Mouse (Mus musculus) liver, embryonic 15.5 days (tissue): ENCODE results near the gene Fancg. TPM values are rescaled to one million over a fixed set of nuclear protein-coding genes. Genes with fewer than 3 reads are reported as not detected.
A peak's percentile ranks its signal among the peaks of the same experiment; 100 is the strongest.

ENCODE experiments used
- ATAC-seq: fragments of 200-750 bp; cut with Nextera tagmentation; 2 replicates; pipeline ENCODE4 v1.8.0; 2017; ENCODE audit warnings: moderate number of reproducible peaks, mild to moderate bottlenecking, moderate library complexity; ENCODE audit not compliant: insufficient read depth
- H3K27ac ChIP-seq: fragments of 300-500 bp; sonication (generic); replicated peaks from 2 replicates; pipeline ENCODE4 v1.5.1; 2015; ENCODE audit warnings: mild to moderate bottlenecking, inconsistent platforms
- H3K27me3 ChIP-seq: fragments of 300-500 bp; sonication (generic); 2 replicates; pipeline ENCODE4 v1.6.1; 2015; ENCODE audit warnings: mild to moderate bottlenecking, inconsistent platforms
- H3K36me3 ChIP-seq: fragments of 300-500 bp; sonication (generic); replicated peaks from 2 replicates; pipeline ENCODE4 v1.6.1; 2015; ENCODE audit warnings: moderate library complexity, mild to moderate bottlenecking, inconsistent platforms
- H3K4me1 ChIP-seq: fragments of 300-500 bp; sonication (generic); replicated peaks from 2 replicates; pipeline ENCODE4 v1.6.1; 2015; ENCODE audit warnings: inconsistent platforms
- H3K4me2 ChIP-seq: fragments of 300-500 bp; sonication (generic); 2 replicates; pipeline ENCODE4 v1.6.1; 2015; ENCODE audit warnings: moderate library complexity, mild to moderate bottlenecking, inconsistent platforms
- H3K4me3 ChIP-seq: fragments of 300-500 bp; sonication (generic); replicated peaks from 2 replicates; pipeline ENCODE4 v1.5.1; 2015; ENCODE audit warnings: mild to moderate bottlenecking, inconsistent platforms
- H3K9ac ChIP-seq: fragments of 300-500 bp; sonication (generic); 2 replicates; pipeline ENCODE4 v1.6.1; 2015; ENCODE audit warnings: moderate library complexity, mild to moderate bottlenecking, inconsistent platforms
- H3K9me3 ChIP-seq: fragments of 300-500 bp; sonication (generic); replicated peaks from 2 replicates; pipeline ENCODE4 v1.6.1; 2016; ENCODE audit warnings: inconsistent platforms
- WGBS: fragments of 180-500 bp; shearing (Covaris S2); methylation state at CpG from one replicate; pipeline ENCODE4 v1.1.7; 2015; ENCODE audit warnings: mixed read lengths; ENCODE audit not compliant: insufficient replicate concordance; 5-methylcytosine and 5-hydroxymethylcytosine counted together
- polyA plus RNA-seq: library from polyadenylated mRNA; unstranded; fragments of >200 nt; fragmentation: Nextera tagmentation; extraction: Ambion mirVana; gene quantifications from 2 replicates; pipeline ENCODE4 v1.2.1, GENCODE M21; 2015

Gene Fancg
- 10.4 TPM in 2 replicates for polyA plus RNA-seq

DNA sequence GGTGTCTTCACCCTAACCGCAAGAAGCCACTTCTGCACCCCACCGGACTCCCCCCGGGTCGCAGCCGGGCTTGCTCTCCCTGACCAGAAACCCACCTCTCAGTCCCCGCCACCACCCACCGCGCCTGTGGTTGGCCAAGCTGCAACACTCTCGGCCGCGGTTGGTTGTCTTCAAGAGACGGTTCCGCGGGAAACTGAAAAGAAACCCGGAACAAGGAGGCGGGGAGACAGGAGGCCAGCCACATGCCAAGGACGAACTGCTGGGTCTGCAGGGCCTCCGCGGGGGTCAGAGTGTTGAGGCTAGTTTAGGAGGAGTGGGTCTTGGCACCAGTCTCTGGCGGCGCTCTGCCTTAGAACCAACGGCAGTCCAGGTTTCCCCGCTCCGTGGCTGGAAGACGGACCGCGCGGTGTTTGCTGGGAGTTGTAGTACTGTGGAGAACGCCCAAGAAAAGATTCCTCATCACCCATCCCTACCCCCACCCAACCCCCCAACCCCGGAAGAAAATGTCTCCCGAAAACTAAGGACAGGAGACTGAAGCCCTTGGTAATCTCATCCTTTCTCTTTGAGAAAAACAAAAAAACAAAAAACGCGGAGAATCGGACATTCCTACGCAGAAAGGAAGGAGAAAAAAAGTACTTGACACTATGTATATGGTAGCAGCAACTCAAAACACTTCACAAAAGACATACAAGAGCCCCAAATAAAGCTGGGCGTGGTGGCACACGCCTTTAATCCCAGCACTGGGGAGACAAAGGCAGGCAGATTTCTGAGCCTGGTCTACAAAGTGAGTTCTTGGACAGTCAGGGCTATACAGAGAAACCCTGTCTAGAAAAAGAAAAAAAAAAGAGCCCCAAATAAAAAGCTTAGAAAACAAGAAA is at the start of gene Fancg:
Gene Fancg (minus strand): TSS at position 346 of the 878 bp plus-strand sequence.
- H3K27ac ChIP-seq, result peak within 1 kb of the TSS; percentile 73

DNA sequence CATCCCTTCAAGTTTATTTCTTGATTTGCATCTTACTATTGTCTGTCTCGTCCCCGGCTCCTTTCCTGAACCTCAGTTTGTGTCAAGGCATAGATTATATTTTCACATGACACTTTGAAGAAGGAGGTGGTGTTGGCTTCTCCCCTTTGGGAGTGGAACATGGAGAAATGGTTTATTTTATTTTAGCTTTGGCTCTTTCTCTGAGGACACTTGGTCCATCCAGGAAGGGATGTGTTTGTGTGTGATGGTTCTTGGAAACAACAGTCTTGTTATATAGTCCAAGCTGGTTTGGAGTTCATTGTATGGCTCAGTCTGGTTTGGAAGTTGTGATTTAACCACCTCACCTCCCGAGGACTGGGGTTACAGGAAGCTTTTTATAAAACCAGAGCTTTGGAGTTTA is 49.4 kb upstream of the Fancg start:
- peaks cover 13% of the 10 kb centered on the region for H3K4me1 ChIP-seq
- H3K27me3 ChIP-seq, result peaks cover 54% of the 10 kb centered on the region
- no peak overlapping the region for H3K9ac ChIP-seq
- H3K4me2 ChIP-seq, result peak overlapping the region; percentile 98
- H3K36me3 ChIP-seq, result no peaks in the 10 kb centered on the region
- ATAC-seq, result no peak
- 21% methylated on average over 3 of the region's 3 CpGs for WGBS
- peak overlapping the region; percentile 65 for H3K4me3 ChIP-seq
- no peaks in the 10 kb centered on the region for H3K9me3 ChIP-seq
- H3K27ac ChIP-seq, result no peak overlapping the region

More for the DNA sequence above, at the start of gene Fancg:
- peaks cover 18% of the 10 kb centered on the region for H3K4me1 ChIP-seq
- H3K4me3 ChIP-seq, result peak within 1 kb of the TSS; percentile 80
- ATAC-seq, result peak; percentile 84
- 1% methylated on average over 37 of the region's 37 CpGs for WGBS
- H3K27me3 ChIP-seq, result no peaks in the 10 kb centered on the region
- peak within 1 kb of the TSS; percentile 88 for H3K9ac ChIP-seq
- peak within 1 kb of the TSS; percentile 90 for H3K4me2 ChIP-seq
- peaks cover 19% of the 10 kb centered on the region; the same call in 1 of the 2 replicates for H3K36me3 ChIP-seq
- no peaks in the 10 kb centered on the region for H3K9me3 ChIP-seq

DNA sequence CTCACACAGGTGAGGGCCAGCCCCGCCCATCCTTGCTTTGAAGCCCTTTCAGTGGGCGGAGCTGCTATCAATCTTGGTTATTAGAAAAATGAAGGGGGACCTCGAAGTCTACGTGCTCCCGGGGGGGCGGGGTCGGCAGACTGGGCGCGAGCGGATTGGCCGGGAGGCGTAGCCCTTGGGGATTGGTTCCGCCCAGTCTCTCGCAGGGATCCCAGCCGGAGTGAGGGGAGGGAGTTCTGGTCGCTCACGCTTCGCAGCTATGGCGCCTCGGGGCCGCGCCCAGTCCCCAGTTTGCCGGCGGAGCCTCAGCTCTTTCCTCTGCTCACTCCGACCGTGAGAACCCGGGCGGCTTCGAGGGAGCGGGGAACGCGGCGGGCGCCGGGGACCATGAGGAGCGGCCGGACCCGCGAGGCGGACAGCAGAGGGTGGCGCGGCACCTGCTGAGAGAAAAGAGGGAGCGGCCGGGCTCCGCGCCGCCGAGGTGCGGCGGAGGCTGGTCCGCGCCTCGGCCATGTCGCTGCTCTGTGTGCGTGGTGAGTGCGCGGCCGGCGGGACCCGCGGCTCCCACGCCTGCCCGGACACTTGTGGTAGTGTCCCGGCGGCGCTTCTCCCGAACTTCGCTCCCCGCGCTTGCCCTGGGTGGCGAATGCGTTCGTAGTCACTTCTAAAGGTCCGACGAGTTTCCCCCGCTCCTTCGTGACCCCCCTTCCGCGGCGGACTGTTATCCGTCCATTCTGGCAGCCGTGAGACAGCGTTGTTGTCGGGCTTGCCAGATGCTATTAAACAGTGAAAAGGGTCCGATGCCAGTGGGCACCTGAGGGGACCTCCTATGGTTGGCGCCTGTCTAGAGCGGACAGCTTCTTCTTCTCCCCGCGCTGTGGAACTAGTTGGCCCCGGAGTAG is 48.7 kb upstream of the Fancg start, which contains the start of gene Unc13b:
Gene Unc13b (plus strand): TSS at position 201 of the 902 bp plus-strand sequence.
- H3K4me3 ChIP-seq, result peak within 1 kb of the TSS; percentile 65
- H3K27me3 ChIP-seq, result peaks cover 54% of the 10 kb centered on the region
- H3K36me3 ChIP-seq, result no peaks in the 10 kb centered on the region
- H3K27ac ChIP-seq, result no peak within 1 kb of the TSS
- H3K9me3 ChIP-seq, result no peaks in the 10 kb centered on the region
- peaks cover 13% of the 10 kb centered on the region for H3K4me1 ChIP-seq
- WGBS, result under 1% methylated on average over 90 of the region's 90 CpGs
- peak; percentile 94 for ATAC-seq
- H3K4me2 ChIP-seq, result peak within 1 kb of the TSS; percentile 98
- peak within 1 kb of the TSS; percentile 51; the same call in 1 of the 2 replicates for H3K9ac ChIP-seq

DNA sequence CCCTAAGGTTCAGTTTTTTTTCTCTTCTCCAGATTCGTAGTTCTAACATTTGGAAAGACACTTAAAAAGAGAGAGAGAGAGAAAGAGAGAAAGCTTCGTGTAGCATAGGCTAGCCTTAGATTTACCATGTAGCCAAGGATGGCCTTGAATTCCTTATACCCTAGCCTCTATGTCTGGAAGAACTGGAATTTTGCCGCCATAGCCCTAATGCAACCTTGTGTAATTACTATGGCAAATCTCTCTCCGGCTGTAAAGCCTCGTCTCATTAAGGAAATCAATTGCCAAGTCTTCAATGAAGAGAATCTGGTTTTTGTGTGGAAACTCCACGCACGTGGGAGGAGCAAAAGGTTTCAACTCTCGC is 48.1 kb upstream of the Fancg start:
- ATAC-seq, result no peak
- Histone ChIP-seq H3K9ac (no peak overlapping the region; the same call in 1 of the 2 replicates), H3K4me1 (peaks cover 13% of the 10 kb centered on the region), H3K36me3 (no peaks in the 10 kb centered on the region), H3K4me3 (peak overlapping the region; percentile 65), H3K4me2 (peak overlapping the region; percentile 98), H3K9me3 (no peaks in the 10 kb centered on the region), H3K27ac (no peak overlapping the region), H3K27me3 (peaks cover 54% of the 10 kb centered on the region)
- 18% methylated on average over 8 of the region's 8 CpGs for WGBS

DNA sequence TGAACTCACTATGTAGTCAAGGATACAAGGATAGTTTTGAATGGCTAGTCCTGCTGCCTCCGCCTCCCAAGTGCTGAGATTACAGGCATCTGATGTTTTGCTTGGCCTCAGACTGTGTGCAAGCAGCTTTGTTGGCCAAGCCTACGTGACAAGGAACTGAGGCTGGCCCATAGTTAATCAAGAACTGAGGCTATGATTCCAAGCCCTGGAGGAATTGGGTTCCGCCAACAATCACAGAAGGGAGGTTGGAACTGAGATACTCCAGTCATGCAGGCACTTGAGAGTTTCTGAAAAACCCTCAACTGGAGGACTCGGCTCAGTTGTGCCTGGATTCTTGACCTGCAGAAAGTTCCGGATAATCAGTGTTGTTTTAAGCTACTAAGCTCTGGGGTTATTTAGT is 47.3 kb upstream of the Fancg start:
- Histone ChIP-seq H3K27ac (no peak overlapping the region), H3K27me3 (peaks cover 53% of the 10 kb centered on the region), H3K9me3 (no peaks in the 10 kb centered on the region), H3K4me2 (no peak overlapping the region), H3K4me1 (peaks cover 13% of the 10 kb centered on the region), H3K4me3 (no peak overlapping the region), H3K36me3 (no peaks in the 10 kb centered on the region), H3K9ac (no peak overlapping the region)
- 75% methylated on average over 5 of the region's 5 CpGs for WGBS
- no peak for ATAC-seq

DNA sequence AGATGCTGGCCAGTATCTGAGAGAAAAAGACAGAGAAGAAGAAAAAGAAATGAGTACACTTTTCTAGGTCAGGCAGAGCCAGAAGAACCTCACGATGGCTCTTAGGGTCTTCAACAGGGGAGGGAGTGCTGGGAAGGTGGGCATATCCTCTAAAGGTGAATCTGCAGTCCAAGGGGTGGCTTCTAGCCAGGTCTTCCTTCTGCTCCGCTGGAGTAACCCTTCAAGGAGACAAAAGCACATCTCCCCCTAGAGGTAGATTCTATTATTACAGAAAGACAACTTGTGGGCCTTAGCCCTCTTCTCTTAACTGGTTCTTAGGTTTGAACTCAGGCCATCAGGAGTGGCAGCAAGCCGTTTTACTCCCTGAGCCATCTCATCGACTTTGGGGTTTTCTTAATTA is 42.3 kb upstream of the Fancg start:
- ATAC-seq, result no peak
- 3% methylated on average over 4 of the region's 4 CpGs for WGBS
- no peak overlapping the region for H3K4me2 ChIP-seq
- no peaks in the 10 kb centered on the region for H3K4me1 ChIP-seq
- peaks cover 3% of the 10 kb centered on the region for H3K27me3 ChIP-seq
- no peaks in the 10 kb centered on the region for H3K36me3 ChIP-seq
- no peak overlapping the region for H3K4me3 ChIP-seq
- H3K27ac ChIP-seq, result no peak overlapping the region
- no peak overlapping the region for H3K9ac ChIP-seq
- H3K9me3 ChIP-seq, result no peaks in the 10 kb centered on the region

DNA sequence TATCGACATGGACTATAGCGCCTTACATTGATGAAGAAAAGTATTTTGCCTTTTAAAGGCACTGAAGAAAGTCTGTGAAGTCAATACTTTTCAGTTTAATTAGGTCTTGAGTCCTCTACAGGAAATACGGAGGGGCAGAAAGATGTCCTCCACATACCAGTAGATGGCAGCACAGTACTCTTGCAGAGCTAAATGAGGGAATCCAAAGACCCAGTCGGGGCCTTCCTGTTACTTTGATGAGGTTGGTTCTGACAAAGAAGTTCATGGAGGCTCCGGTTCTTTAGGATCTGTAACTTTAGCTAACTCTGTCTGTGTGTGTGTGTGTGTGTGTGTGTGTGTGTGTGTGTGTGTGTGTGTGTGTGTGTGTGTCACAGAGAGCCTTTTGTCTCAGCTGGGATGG is 36.9 kb upstream of the Fancg start:
- Histone ChIP-seq H3K27ac (no peak overlapping the region), H3K36me3 (no peaks in the 10 kb centered on the region), H3K4me2 (no peak overlapping the region), H3K4me1 (peaks cover 39% of the 10 kb centered on the region), H3K4me3 (no peak overlapping the region), H3K9me3 (no peaks in the 10 kb centered on the region), H3K27me3 (peaks cover 21% of the 10 kb centered on the region), H3K9ac (no peak overlapping the region)
- ATAC-seq, result no peak
- 7% methylated on average over 5 of the region's 5 CpGs for WGBS

DNA sequence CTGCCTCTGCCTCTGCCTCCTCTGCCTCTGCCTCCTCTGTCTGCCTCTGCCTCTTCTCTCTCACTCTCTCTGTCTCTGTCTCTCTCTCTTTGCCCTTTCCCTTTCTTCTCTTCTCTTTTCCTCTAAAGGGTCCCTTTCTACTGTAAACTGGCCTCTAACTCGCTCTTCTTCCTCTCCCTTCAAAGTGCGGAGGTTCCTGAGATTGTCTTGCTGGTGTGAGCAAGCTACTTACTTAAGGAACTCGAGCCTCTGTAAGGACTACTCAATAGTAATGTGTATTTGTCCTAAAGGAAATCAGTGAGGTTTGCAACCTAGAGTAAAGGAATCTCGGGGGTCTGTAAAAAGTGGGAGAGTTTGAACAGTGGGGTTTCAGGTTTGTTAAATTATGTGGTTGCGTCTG is 36.3 kb upstream of the Fancg start:
- 52% methylated on average over 5 of the region's 5 CpGs for WGBS
- no peak overlapping the region for H3K9ac ChIP-seq
- no peaks in the 10 kb centered on the region for H3K9me3 ChIP-seq
- H3K4me2 ChIP-seq, result peak overlapping the region; percentile 87
- no peak overlapping the region for H3K4me3 ChIP-seq
- H3K36me3 ChIP-seq, result no peaks in the 10 kb centered on the region
- no peak for ATAC-seq
- peaks cover 39% of the 10 kb centered on the region for H3K4me1 ChIP-seq
- H3K27ac ChIP-seq, result no peak overlapping the region
- peaks cover 21% of the 10 kb centered on the region for H3K27me3 ChIP-seq

DNA sequence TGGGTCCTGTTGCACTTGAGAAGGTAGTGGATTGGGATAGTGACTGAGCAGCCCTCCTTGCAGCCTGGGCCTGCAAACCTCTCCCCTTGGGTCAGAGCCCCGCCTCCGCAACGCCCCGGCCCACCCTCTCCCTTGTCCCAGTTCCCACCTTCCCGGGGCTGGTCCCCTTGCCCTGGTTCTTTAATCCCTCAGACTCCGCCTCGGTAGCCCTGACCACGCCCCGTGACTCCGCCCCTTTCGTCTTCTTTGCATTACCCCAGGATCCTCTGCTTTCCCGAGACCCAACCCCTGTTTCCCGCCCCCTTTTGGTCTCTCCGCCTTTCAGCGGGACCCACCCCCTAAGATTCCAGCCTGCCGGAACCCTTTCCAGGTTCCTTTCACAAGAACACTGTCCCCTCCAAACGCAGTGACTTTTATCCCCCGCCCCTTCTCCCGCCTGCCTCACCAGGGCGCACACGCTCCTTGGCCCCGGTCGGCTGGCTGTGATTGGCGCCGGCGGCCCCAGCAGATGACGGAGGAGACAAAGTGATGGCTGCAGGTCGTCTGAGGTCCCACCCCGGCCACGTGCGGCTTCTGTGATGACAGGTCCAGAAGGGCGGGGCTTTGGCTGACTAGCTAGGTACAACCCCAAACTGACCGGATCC is 35.5 kb upstream of the Fancg start, which contains the start of gene Fam214b:
Gene Fam214b (minus strand): TSS at position 562 of the 644 bp plus-strand sequence.
- H3K4me3 ChIP-seq, result peak within 1 kb of the TSS; percentile 62
- peak within 1 kb of the TSS; percentile 87 for H3K4me2 ChIP-seq
- under 1% methylated on average over 33 of the region's 33 CpGs for WGBS
- ATAC-seq, result peak; percentile 84
- H3K27me3 ChIP-seq, result peaks cover 21% of the 10 kb centered on the region
- peak within 1 kb of the TSS; percentile 53; the same call in 1 of the 2 replicates for H3K27ac ChIP-seq
- H3K36me3 ChIP-seq, result no peaks in the 10 kb centered on the region
- H3K9ac ChIP-seq, result peak within 1 kb of the TSS; percentile 42
- peaks cover 45% of the 10 kb centered on the region for H3K4me1 ChIP-seq
- H3K9me3 ChIP-seq, result no peaks in the 10 kb centered on the region

DNA sequence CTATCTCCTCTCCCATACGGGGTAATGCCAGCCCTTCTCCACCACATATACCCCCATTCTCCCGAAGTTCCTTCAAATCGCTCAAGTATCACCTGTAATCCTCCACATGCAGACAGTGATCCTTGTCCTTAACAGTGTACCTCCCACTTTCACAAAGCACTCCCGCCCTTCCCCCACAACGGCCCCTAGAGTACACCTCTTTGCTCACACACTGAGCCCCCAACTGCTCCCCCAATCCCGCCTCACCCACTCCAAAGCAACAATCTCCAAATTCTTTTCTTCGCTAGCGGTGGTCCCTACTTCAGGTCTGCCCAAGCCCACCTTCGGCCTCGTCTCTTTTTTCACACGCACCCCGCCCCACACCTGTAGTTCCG is 35.0 kb upstream of the Fancg start:
- Histone ChIP-seq H3K4me3 (peak overlapping the region; percentile 62), H3K27ac (peak overlapping the region; percentile 53; the same call in 1 of the 2 replicates), H3K27me3 (peaks cover 21% of the 10 kb centered on the region), H3K4me2 (peak overlapping the region; percentile 87), H3K9ac (peak overlapping the region; percentile 42), H3K9me3 (no peaks in the 10 kb centered on the region), H3K36me3 (no peaks in the 10 kb centered on the region), H3K4me1 (peaks cover 50% of the 10 kb centered on the region)
- ATAC-seq, result no peak
- 8% methylated on average over 13 of the region's 13 CpGs for WGBS
